Mouse (Mus musculus) heart, embryonic 10.5 days (tissue): ENCODE measurements around the gene Pianp. TPM values are rescaled to one million over a fixed set of nuclear protein-coding genes. Genes with fewer than 3 reads are reported as not detected.

ENCODE experiments used
- polyA plus RNA-seq: library from polyadenylated mRNA; unstranded; fragments of >200 nt; fragmentation: Nextera tagmentation; extraction: Ambion mirVana; gene quantifications from 2 replicates; pipeline ENCODE4 v1.2.1, GENCODE M21; 2016

Gene Pianp
- polyA plus RNA-seq, 1 experiment from 2014 or later: not detected

Other genes starting within 250 kb of the Pianp start
- gene Gm45234, start 240.7 kb upstream of the Pianp start, polyA plus RNA-seq: not detected in 2 replicates
- 7.4 and 11.4 TPM in 2 replicates for gene Atn1, start 240.2 kb upstream of the Pianp start, polyA plus RNA-seq
- gene Eno2, start 227.0 kb upstream of the Pianp start, polyA plus RNA-seq: 4.5 and 4.8 TPM in 2 replicates
- 0.17 and 0.26 TPM in 2 replicates for gene Lrrc23, start 217.0 kb upstream of the Pianp start, polyA plus RNA-seq
- gene Spsb2, start 188.0 kb upstream of the Pianp start, polyA plus RNA-seq: 8.5 and 9.3 TPM in 2 replicates
- 1,456 and 1,625 TPM in 2 replicates for gene Tpi1, start 182.4 kb upstream of the Pianp start, polyA plus RNA-seq
- 145 and 151 TPM in 2 replicates for gene Usp5, start 167.2 kb upstream of the Pianp start, polyA plus RNA-seq
- 150 and 179 TPM in 2 replicates for gene Cdca3, start 167.1 kb upstream of the Pianp start, polyA plus RNA-seq
- 2.4 and 5.2 TPM in 2 replicates for gene Gnb3, start 156.4 kb upstream of the Pianp start, polyA plus RNA-seq
- 10.7 and 13.4 TPM in 2 replicates for gene P3h3, start 138.9 kb upstream of the Pianp start, polyA plus RNA-seq
- gene Gpr162, start 132.7 kb upstream of the Pianp start, polyA plus RNA-seq: 1.1 and 1.2 TPM in 2 replicates
- gene Cd4, start 108.5 kb upstream of the Pianp start, polyA plus RNA-seq: 0.05 TPM in 1 of 2 replicates, not detected in the other
- 1.2 and 2.8 TPM in 2 replicates for gene Lag3, start 85.0 kb upstream of the Pianp start, polyA plus RNA-seq
- gene Ptms, start 76.6 kb upstream of the Pianp start, polyA plus RNA-seq: 123 and 174 TPM in 2 replicates
- 363 and 402 TPM in 2 replicates for gene Mlf2, start 65.3 kb upstream of the Pianp start, polyA plus RNA-seq
- gene Cops7a, start 31.2 kb upstream of the Pianp start, polyA plus RNA-seq: 173 and 178 TPM in 2 replicates
- 7.9 and 14.2 TPM in 2 replicates for gene Zfp384, start 12.5 kb downstream of the Pianp start, polyA plus RNA-seq
- 74.4 and 84.5 TPM in 2 replicates for gene Ing4, start 43.1 kb downstream of the Pianp start, polyA plus RNA-seq
- gene Acrbp, start 53.0 kb downstream of the Pianp start, polyA plus RNA-seq: 4.8 and 8.0 TPM in 2 replicates
- 0.37 and 0.38 TPM in 2 replicates for gene Lpar5, start 71.2 kb downstream of the Pianp start, polyA plus RNA-seq
- gene Chd4, start 99.3 kb downstream of the Pianp start, polyA plus RNA-seq: 75.0 and 88.6 TPM in 2 replicates
- gene Nop2, start 135.2 kb downstream of the Pianp start, polyA plus RNA-seq: 73.2 and 92.7 TPM in 2 replicates
- 11.7 and 11.9 TPM in 2 replicates for gene Iffo1, start 148.5 kb downstream of the Pianp start, polyA plus RNA-seq
- gene Gapdh, start 169.8 kb downstream of the Pianp start, polyA plus RNA-seq: 3,676 and 4,272 TPM in 2 replicates
- 128 and 140 TPM in 2 replicates for gene Ncapd2, start 195.0 kb downstream of the Pianp start, polyA plus RNA-seq
- gene Mrpl51, start 195.1 kb downstream of the Pianp start, polyA plus RNA-seq: 246 and 251 TPM in 2 replicates
- 3.4 TPM in 2 replicates for gene Vamp1, start 218.9 kb downstream of the Pianp start, polyA plus RNA-seq
- gene Tapbpl, start 235.2 kb downstream of the Pianp start, polyA plus RNA-seq: 2.7 and 3.1 TPM in 2 replicates
- 1.3 and 2.1 TPM in 2 replicates for gene Cd27, start 240.3 kb downstream of the Pianp start, polyA plus RNA-seq